Comparison of ENCODE assay signal across 16 mouse cellular contexts in the genomic region with DNA sequence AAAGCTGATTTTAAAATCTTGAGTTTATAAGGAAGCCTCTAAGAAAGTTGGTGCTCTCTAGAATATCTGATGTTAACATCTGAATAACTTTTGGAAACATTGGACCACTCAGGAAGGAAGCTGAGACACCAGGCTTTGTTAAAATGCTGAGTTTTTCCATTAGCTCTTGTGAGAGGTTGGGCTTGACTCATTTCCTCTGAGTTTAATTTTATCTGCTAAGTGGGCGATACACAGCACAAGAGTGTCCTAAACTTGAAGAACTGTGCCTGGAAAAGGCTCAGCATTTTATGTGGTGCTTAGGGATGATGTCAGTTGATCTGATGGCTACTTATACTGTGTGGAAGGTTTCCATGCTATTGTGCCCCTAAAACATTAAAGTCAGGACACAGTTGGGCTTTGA.
DNase-seq lines count a peak whose midpoint lies in the region; ATAC-seq and TF ChIP-seq lines count a peak whose summit lies in the region.
"Had no signal": no experiment of that assay in that cellular context is flagged by ENCODE, and none has a peak within 500 bp of the region (broad histone marks: within the 10 kb centered on the region; RNA-seq: fewer than 3 reads in every experiment).

No protein-coding gene starts in this region.

- H3K9me3 ChIP-seq in neural tube, embryonic 15.5 days (replicated peaks): no peaks in the 10 kb centered on the region
- H3K9me3 ChIP-seq: forebrain, embryonic 10.5 days; midbrain, embryonic 12.5 days; neural tube, embryonic 13.5 days had no signal

- no peak for ATAC-seq in neural tube, embryonic 15.5 days (ENCODE audit: low FRiP score)
- ATAC-seq: inflammation-experienced regulatory T-cells, adult 6 months had no signal

- 87% methylated on average over 1 of the region's 1 CpGs for WGBS in cerebellum, adult 2 months
- 82% methylated on average over 1 of the region's 1 CpGs for WGBS in neural tube, embryonic 15.5 days

- H3K27ac ChIP-seq in embryonic fibroblast, embryonic 13.5 days (ENCODE audit: insufficient read depth, low read length): 0 out of 2 replicates have a peak overlapping the region, but pooled peaks have one; percentile 18
- no peak overlapping the region for H3K27ac ChIP-seq in cerebellum, adult 2 months (ENCODE audit: insufficient read depth, low read length)
- H3K27ac ChIP-seq in neural tube, embryonic 15.5 days (replicated peaks): no peak overlapping the region
- H3K27ac ChIP-seq: forebrain, embryonic 10.5 days; midbrain, embryonic 12.5 days; neural tube, embryonic 13.5 days had no signal

- H3K4me3 ChIP-seq in embryonic fibroblast, embryonic 13.5 days (ENCODE audit: insufficient read depth, low read length): no peak overlapping the region
- H3K4me3 ChIP-seq in cerebellum, adult 2 months (replicated peaks; ENCODE audit: insufficient read depth, low read depth, low read length): no peak overlapping the region
- no peak overlapping the region for H3K4me3 ChIP-seq in neural tube, embryonic 15.5 days (replicated peaks)
- H3K4me3 ChIP-seq: forebrain, embryonic 10.5 days; midbrain, embryonic 12.5 days; neural tube, embryonic 13.5 days had no signal

- no peaks in the 10 kb centered on the region for H3K36me3 ChIP-seq in neural tube, embryonic 15.5 days
- H3K36me3 ChIP-seq: forebrain, embryonic 10.5 days; midbrain, embryonic 12.5 days; neural tube, embryonic 13.5 days had no signal

- no peaks in the 10 kb centered on the region for H3K27me3 ChIP-seq in cerebellum, adult 2 months (ENCODE audit: control insufficient read depth, insufficient read depth, low read length)
- H3K27me3 ChIP-seq in neural tube, embryonic 15.5 days (replicated peaks): no peaks in the 10 kb centered on the region
- H3K27me3 ChIP-seq: midbrain, embryonic 12.5 days; neural tube, embryonic 13.5 days had no signal

- TF ChIP-seq CTCF in embryonic fibroblast, embryonic 13.5 days (IDR thresholded peaks at IDR 0.05; ENCODE audit: borderline replicate concordance, insufficient read depth, low read length): no peak
- TF ChIP-seq CTCF in cerebellum, adult 2 months (IDR thresholded peaks at IDR 0.05; ENCODE audit: borderline replicate concordance, insufficient read depth, low read depth, low read length): no peak

- H3K4me1 ChIP-seq in embryonic fibroblast, embryonic 13.5 days (ENCODE audit: control insufficient read depth, insufficient read depth, low read length): no peaks in the 10 kb centered on the region
- no peaks in the 10 kb centered on the region for H3K4me1 ChIP-seq in cerebellum, adult 2 months (ENCODE audit: control insufficient read depth, insufficient read depth, low read length)
- H3K4me1 ChIP-seq in neural tube, embryonic 15.5 days: no peaks in the 10 kb centered on the region
- H3K4me1 ChIP-seq: forebrain, embryonic 10.5 days; midbrain, embryonic 12.5 days; neural tube, embryonic 13.5 days had no signal

- intact Hi-C loops in left cerebral cortex, postnatal 4 days (cut with DNase I): no loop called here
- intact Hi-C loops in left cerebral cortex, postnatal 14 days (cut with DNase I): no loop called here

- peak; percentile 10 to 11 for DNase-seq in frontal cortex, postnatal 36 days (ENCODE audit: low spot score in 2 of 2)
- no peak for DNase-seq in frontal cortex, postnatal 14 days (ENCODE audit: low spot score in 2 of 2)
- DNase-seq in left cerebral cortex, adult 18-20 months (ENCODE audit: low spot score in 2 of 2): peak; percentile 2 to 7
- DNase-seq in left cerebral cortex, postnatal 4 days: no peak
- peak; percentile 8 to 14 for DNase-seq in left cerebral cortex, postnatal 14 days (ENCODE audit: low spot score in 2 of 2)
- DNase-seq in cerebellum, adult 2 months: no peak
- DNase-seq: B cell, adult 2 months; embryo, embryonic 11 days; layer of hippocampus, postnatal 36 days; lung, adult 18-20 months had no signal

- H3K4me2 ChIP-seq in neural tube, embryonic 15.5 days: no peak overlapping the region
- H3K4me2 ChIP-seq: midbrain, embryonic 12.5 days; neural tube, embryonic 13.5 days had no signal

- no peak for TF ChIP-seq POLR2A in embryonic fibroblast, embryonic 13.5 days (IDR thresholded peaks at IDR 0.05; ENCODE audit: low read depth, low read length)
- no peak for TF ChIP-seq POLR2A in cerebellum, adult 2 months (IDR thresholded peaks at IDR 0.05; ENCODE audit: borderline replicate concordance, insufficient read depth, low read length)

- H3K9ac ChIP-seq in neural tube, embryonic 15.5 days (replicated peaks): no peak overlapping the region
- H3K9ac ChIP-seq: midbrain, embryonic 12.5 days; neural tube, embryonic 13.5 days had no signal

Comparison
In these comparisons a context has a peak if more than half of its experiments do, and no peak if none do; other contexts are left out.
1. DNase-seq: peak in frontal cortex, postnatal 36 days (2 of 2), left cerebral cortex, adult 18-20 months (2 of 2) and left cerebral cortex, postnatal 14 days (2 of 2); none in frontal cortex, postnatal 14 days (0 of 2), left cerebral cortex, postnatal 4 days (single experiment) and cerebellum, adult 2 months (0 of 2).